Mouse (Mus musculus): ENCODE data around the gene Ccdc182. TPM values are rescaled to one million over a fixed set of nuclear protein-coding genes. Genes with fewer than 3 reads are reported as not detected.
A peak's percentile ranks its signal among the peaks of the same experiment; 100 is the strongest.

The Ccdc182 gene
- total RNA-seq, 2 experiments from 2014 or later: not detected

GRCm38 (mm10) chr11:88313512-88313911 lies 19.7 kb downstream of the Ccdc182 start:
- intact Hi-C loops (cut with DNase I): no loop called here
- DNase-seq: no peak

- DNase-seq: no peak
- intact Hi-C loops (cut with DNase I): no loop called here
These were observed 20.6 kb downstream of the Ccdc182 start for GRCm38 (mm10) chr11:88314471-88314870.

GRCm38 (mm10) chr11:88315393-88315792 lies 21.5 kb downstream of the Ccdc182 start:
- DNase-seq: no peak
- intact Hi-C loops (cut with DNase I): no loop called here

GRCm38 (mm10) chr11:88318850-88319249 lies 25.0 kb downstream of the Ccdc182 start:
- peak in 1 of 2 experiments; percentile 44 for DNase-seq
- intact Hi-C loops (cut with DNase I): no loop called here

GRCm38 (mm10) chr11:88327016-88327415 lies 33.2 kb downstream of the Ccdc182 start:
- intact Hi-C loops (cut with DNase I): no loop called here
- DNase-seq: no peak

- DNase-seq: no peak
- intact Hi-C loops (cut with DNase I): no loop called here
These were observed 35.1 kb downstream of the Ccdc182 start for GRCm38 (mm10) chr11:88328813-88329595.

GRCm38 (mm10) chr11:88330799-88331198 lies 36.9 kb downstream of the Ccdc182 start:
- peak; percentile 49 to 58 for DNase-seq
- intact Hi-C loops (cut with DNase I): no loop called here

GRCm38 (mm10) chr11:88331722-88332121 lies 37.9 kb downstream of the Ccdc182 start:
- DNase-seq: no peak
- intact Hi-C loops (cut with DNase I): no loop called here

- intact Hi-C loops (cut with DNase I): no loop called here
- no peak for DNase-seq
These were observed 38.6 kb downstream of the Ccdc182 start for GRCm38 (mm10) chr11:88332309-88332934.

- intact Hi-C loops (cut with DNase I): no loop called here
- DNase-seq: no peak
These were observed 41.0 kb downstream of the Ccdc182 start for GRCm38 (mm10) chr11:88334893-88335292.

GRCm38 (mm10) chr11:88337926-88338325 lies 44.1 kb downstream of the Ccdc182 start:
- DNase-seq: no peak
- intact Hi-C loops (cut with DNase I): no loop called here

Other genes starting within 250 kb of the Ccdc182 start
- 100 to 1,000 TPM; 118 to 131 TPM for gene Srsf1, start 246.7 kb upstream of the Ccdc182 start, total RNA-seq (2021)
- 10 to 100 TPM; 41.5 to 41.9 TPM for gene Vezf1, start 225.8 kb upstream of the Ccdc182 start, total RNA-seq (2021)
- gene Cuedc1, start 196.0 kb upstream of the Ccdc182 start, total RNA-seq (2021): 10 to 100 TPM; 47.9 to 55.6 TPM
- 100 to 1,000 TPM; 226 to 277 TPM for gene Mrps23, start 89.7 kb upstream of the Ccdc182 start, total RNA-seq (2021)

Data from heart, postnatal 14 days (tissue).